Mouse (Mus musculus): Measurements from ENCODE around the gene Crisp2. TPM values are rescaled to one million over a fixed set of nuclear protein-coding genes. Genes with fewer than 3 reads are reported as not detected.

Crisp2 gene
- total and polyA plus RNA-seq, 3 experiments: 1.2 to 1.4 TPM; not detected in 1

- TF ChIP-seq JUND (IDR thresholded peaks at IDR 0.05; ENCODE audit: low read depth, low read length): no peak
- TF ChIP-seq MXI1 (IDR thresholded peaks at IDR 0.05; ENCODE audit: low read depth, low read length): peak; percentile 90
- no peak for TF ChIP-seq ZKSCAN1 (IDR thresholded peaks at IDR 0.05; ENCODE audit: low read depth, low read length)
- TF ChIP-seq TBP (IDR thresholded peaks at IDR 0.05; ENCODE audit: low read depth, low read length): no peak
- TF ChIP-seq NELFE (IDR thresholded peaks at IDR 0.05; ENCODE audit: low read depth, low read length): 0 out of 2 replicates have a peak, but pooled peaks have one; percentile 23
Measured at GRCm38 (mm10) chr17:40793921-40794854, 12.6 kb downstream of the Crisp2 start (continued).

DNA sequence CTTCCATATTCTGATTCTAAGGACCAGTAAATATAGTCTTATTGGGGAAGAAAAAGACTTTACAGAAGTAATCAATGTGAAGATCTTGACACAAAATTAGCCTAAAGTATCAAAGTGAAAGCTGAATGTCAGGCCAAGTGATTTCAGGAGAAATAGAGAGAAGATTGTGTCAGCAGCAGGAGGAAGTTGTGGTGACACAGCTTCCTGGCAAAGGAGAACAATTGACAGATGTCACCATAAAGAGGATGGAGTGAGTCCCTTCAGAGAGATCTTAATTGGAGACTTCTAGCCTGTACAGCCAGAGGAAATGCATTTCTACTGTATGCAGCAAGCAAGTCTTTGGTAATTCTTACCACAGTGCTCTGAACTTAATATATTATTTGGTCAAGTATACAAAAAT is 16.9 kb downstream of the Crisp2 start:
- Histone ChIP-seq H3K27me3 (ENCODE audit: control insufficient read depth in 1 of 2, insufficient read depth in 2 of 2, low read length in 2 of 2) (no peaks in the 10 kb centered on the region; a peak in 1 of 4 replicates), H3K79me2 (ENCODE audit: control insufficient read depth, insufficient read depth, low read length, poor library complexity) (no peaks in the 10 kb centered on the region), H3K4me1 (ENCODE audit: control insufficient read depth in 1 of 2, insufficient read depth in 2 of 2, low read length in 2 of 2) (peaks cover 4 to 6% of the 10 kb centered on the region in 2 experiments; a peak in 3 of 4 replicates), H3K4me3 (ENCODE audit: control insufficient read depth in 1 of 2, insufficient read depth in 1 of 2, low read depth in 2 of 2, low read length in 2 of 2) (no peak overlapping the region), H3K9ac (ENCODE audit: control insufficient read depth, low read depth, low read length, poor library complexity, severe bottlenecking) (no peak overlapping the region), H3K9me3 (replicated peaks; ENCODE audit: insufficient read depth, low read length) (no peaks in the 10 kb centered on the region), H3K27ac (ENCODE audit: control insufficient read depth, low read depth, low read length) (no peak overlapping the region; the same call in 1 of the 2 replicates), H3K36me3 (ENCODE audit: control insufficient read depth in 1 of 2, insufficient read depth in 2 of 2, low read length in 2 of 2) (peaks cover 0 to 24% of the 10 kb centered on the region in 2 experiments; a peak in 2 of 4 replicates)
- DNase-seq (ENCODE audit: low read depth, low spot score): peak; percentile 77
- TF ChIP-seq ETS1 (IDR thresholded peaks at IDR 0.05; ENCODE audit: low read depth, low read length): peak; percentile 80
- 0 out of 2 replicates have a peak, but pooled peaks have one; percentile 8 for TF ChIP-seq TCF12 (IDR thresholded peaks at IDR 0.05; ENCODE audit: low read depth, low read length)
- TF ChIP-seq POLR2AphosphoS2 (IDR thresholded peaks at IDR 0.05; ENCODE audit: low read length): no peak
- TF ChIP-seq EP300 (IDR thresholded peaks at IDR 0.05; ENCODE audit: low read depth in 1 of 2, low read length in 2 of 2): peak; percentile 40 to 65
- TF ChIP-seq SIN3A (IDR thresholded peaks at IDR 0.05; ENCODE audit: low read length): peak; percentile 68
- TF ChIP-seq RCOR1 (IDR thresholded peaks at IDR 0.05; ENCODE audit: low read depth, low read length): peak; percentile 71; the same call in 1 of the 2 replicates

DNA sequence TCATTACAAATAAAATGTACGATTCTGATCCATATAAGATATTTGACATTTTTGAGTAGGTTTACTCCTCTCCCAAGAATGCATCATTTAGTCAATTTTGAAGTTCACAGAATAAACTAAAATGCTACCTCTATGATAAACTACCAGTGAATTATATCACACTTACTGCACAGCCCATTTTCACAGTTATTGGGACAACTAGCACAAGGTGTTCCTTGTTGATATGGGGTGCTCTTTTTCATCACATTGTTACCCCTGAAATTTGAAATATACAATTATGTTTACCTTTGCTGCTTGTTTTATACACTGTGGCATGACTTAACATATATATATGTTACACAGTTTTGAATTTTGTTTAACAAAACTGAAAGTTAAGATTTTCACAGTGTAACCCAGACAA is 39.7 kb downstream of the Crisp2 start:
- Histone ChIP-seq H3K36me3 (ENCODE audit: control insufficient read depth in 1 of 2, insufficient read depth in 2 of 2, low read length in 2 of 2) (peaks cover 0 to 8% of the 10 kb centered on the region in 2 experiments; a peak in 2 of 4 replicates), H3K9ac (ENCODE audit: control insufficient read depth, low read depth, low read length, poor library complexity, severe bottlenecking) (no peak overlapping the region), H3K27ac (ENCODE audit: control insufficient read depth, low read depth, low read length) (no peak overlapping the region), H3K9me3 (replicated peaks; ENCODE audit: insufficient read depth, low read length) (no peaks in the 10 kb centered on the region), H3K4me1 (ENCODE audit: control insufficient read depth in 1 of 2, insufficient read depth in 2 of 2, low read length in 2 of 2) (peaks cover 3 to 5% of the 10 kb centered on the region in 2 experiments; a peak in 3 of 4 replicates), H3K79me2 (ENCODE audit: control insufficient read depth, insufficient read depth, low read length, poor library complexity) (no peaks in the 10 kb centered on the region), H3K27me3 (ENCODE audit: control insufficient read depth in 1 of 2, insufficient read depth in 2 of 2, low read length in 2 of 2) (no peaks in the 10 kb centered on the region), H3K4me3 (ENCODE audit: control insufficient read depth in 1 of 2, insufficient read depth in 1 of 2, low read depth in 2 of 2, low read length in 2 of 2) (no peak overlapping the region)
- no peak for DNase-seq (ENCODE audit: low read depth, low spot score)
- TF ChIP-seq SIN3A (IDR thresholded peaks at IDR 0.05; ENCODE audit: low read length) (no peak), CTCF (IDR thresholded peaks at IDR 0.05 in 2 of 3, conservative IDR thresholded peaks at IDR 0.05 in 1 of 3; ENCODE audit: control insufficient read depth in 1 of 3, insufficient read depth in 1 of 3, low read depth in 2 of 3, low read length in 3 of 3, poor library complexity in 1 of 3, severe bottlenecking in 1 of 3) (no peak), MYC (IDR thresholded peaks at IDR 0.05; ENCODE audit: low read depth, low read length) (no peak), UBTF (IDR thresholded peaks at IDR 0.05; ENCODE audit: borderline replicate concordance, insufficient read depth, low read depth, low read length) (no peak), NELFE (IDR thresholded peaks at IDR 0.05; ENCODE audit: low read depth, low read length) (no peak), RCOR1 (IDR thresholded peaks at IDR 0.05; ENCODE audit: low read depth, low read length) (no peak)
